Mouse (Mus musculus) erythroblast, embryonic 14.5 days (primary cell): Measurements from ENCODE around the gene Adamts16. TPM values are rescaled to one million over a fixed set of nuclear protein-coding genes. Genes with fewer than 3 reads are reported as not detected.

ENCODE experiments used
- H3K27me3 ChIP-seq: 2 replicates; pipeline ENCODE4 v1.6.1; 2012; ENCODE audit warnings: inconsistent platforms; ENCODE audit not compliant: control insufficient read depth
- H3K36me3 ChIP-seq: 2 replicates; pipeline ENCODE4 v1.6.1; 2012; ENCODE audit warnings: mild to moderate bottlenecking, inconsistent platforms; ENCODE audit not compliant: control insufficient read depth
- H3K4me1 ChIP-seq: 2 replicates; pipeline ENCODE4 v1.6.1; 2012; ENCODE audit warnings: inconsistent platforms; ENCODE audit not compliant: control insufficient read depth
- H3K4me3 ChIP-seq: replicated peaks from 2 replicates; pipeline ENCODE3; 2012; ENCODE audit warnings: moderate library complexity, mild to moderate bottlenecking, inconsistent platforms
- H3K9me3 ChIP-seq: 2 replicates; pipeline ENCODE4 v1.6.1; 2012; ENCODE audit warnings: low read length, inconsistent platforms, mixed read lengths; ENCODE audit not compliant: control insufficient read depth
- GATA1 ChIP-seq: IDR thresholded peaks from 2 replicates; pipeline ENCODE4 v1.6.1; 2012; ENCODE audit warnings: low read length, inconsistent platforms, mixed read lengths
- TAL1 ChIP-seq: IDR thresholded peaks from 3 replicates; pipeline ENCODE4 v1.6.1; 2012; ENCODE audit warnings: low read length, inconsistent platforms, mixed read lengths
- polyA plus RNA-seq: library from polyadenylated mRNA; stranded (reverse); fragments of >175 nt; gene quantifications from 2 replicates; pipeline ENCODE4 v1.2.3, GENCODE M21; 2012

Gene Adamts16
- polyA plus RNA-seq, 1 experiment, result not detected

DNA sequence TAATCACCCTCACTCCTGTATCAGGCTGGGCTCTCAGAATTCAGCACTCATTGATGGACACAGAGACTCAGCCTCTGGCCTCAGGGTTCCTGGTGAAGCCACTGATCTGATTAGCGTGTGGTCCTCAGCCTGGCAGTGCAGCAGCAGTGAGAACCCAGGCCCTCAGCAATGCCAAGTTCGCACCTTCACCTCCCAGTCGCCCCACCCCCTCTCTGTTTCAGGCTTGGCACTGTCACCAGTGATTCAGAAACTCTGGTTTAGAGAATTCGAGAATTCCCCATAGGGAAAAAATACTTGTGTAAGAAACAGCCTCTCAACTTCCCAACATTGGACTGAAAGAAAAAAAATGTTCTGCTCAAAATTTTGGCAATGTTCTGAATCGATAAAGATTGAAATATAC, 108.8 kb downstream of the Adamts16 start:
- TF ChIP-seq GATA1, result no peak
- TF ChIP-seq TAL1, result no peak
- H3K4me1 ChIP-seq, result no peaks in the 10 kb centered on the region
- H3K4me3 ChIP-seq, result no peak overlapping the region
- no peaks in the 10 kb centered on the region for H3K36me3 ChIP-seq
- H3K27me3 ChIP-seq, result no peaks in the 10 kb centered on the region
- H3K9me3 ChIP-seq, result peaks cover 6% of the 10 kb centered on the region; the same call in 1 of the 2 replicates

DNA sequence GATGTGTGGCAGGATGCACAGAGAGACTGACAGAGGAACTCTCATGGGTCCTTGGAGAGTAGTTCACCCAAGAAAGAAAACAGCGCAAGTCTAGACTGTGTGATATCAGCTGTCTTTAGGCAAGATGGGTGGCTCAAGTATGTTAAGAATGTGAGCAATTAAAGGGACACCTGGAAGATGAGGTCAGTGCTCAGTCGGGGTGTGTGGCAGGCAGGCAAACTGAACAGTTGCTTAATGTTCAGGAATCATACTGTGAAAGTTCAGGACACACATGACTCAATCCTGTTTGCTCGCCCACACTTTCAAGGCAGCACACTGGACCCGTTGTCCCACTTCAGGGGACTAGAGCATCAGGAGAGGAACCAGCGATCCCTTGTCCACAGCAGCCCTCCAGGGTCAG, 110.3 kb downstream of the Adamts16 start:
- Histone ChIP-seq H3K4me3 (no peak overlapping the region), H3K4me1 (no peaks in the 10 kb centered on the region), H3K9me3 (peaks cover 6% of the 10 kb centered on the region; the same call in 1 of the 2 replicates), H3K27me3 (no peaks in the 10 kb centered on the region), H3K36me3 (no peaks in the 10 kb centered on the region)
- no peak for TF ChIP-seq TAL1
- no peak for TF ChIP-seq GATA1

DNA sequence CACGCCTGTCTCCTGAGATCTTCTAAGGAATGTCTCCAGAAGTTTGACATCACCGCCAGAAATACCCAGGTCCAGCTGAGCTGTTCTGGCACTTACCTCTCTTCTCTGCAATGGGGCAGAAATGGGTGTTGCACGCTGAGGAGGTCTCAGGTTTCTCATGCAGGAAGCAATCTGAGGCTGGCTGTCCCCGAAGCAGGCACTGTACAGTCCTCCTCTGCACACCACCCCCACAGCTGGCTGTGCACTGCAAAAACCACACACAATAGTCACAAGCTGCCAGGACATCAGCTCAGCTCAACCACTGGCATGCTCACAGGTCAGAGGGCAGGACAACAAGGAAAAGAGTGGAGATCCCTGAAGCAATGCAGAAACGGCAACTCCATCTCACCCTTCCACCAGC, 111.6 kb downstream of the Adamts16 start:
- TF ChIP-seq TAL1 (no peak), GATA1 (no peak)
- no peaks in the 10 kb centered on the region for H3K4me1 ChIP-seq
- H3K9me3 ChIP-seq, result peaks cover 6% of the 10 kb centered on the region; the same call in 1 of the 2 replicates
- H3K36me3 ChIP-seq, result no peaks in the 10 kb centered on the region
- H3K4me3 ChIP-seq, result no peak overlapping the region
- no peaks in the 10 kb centered on the region for H3K27me3 ChIP-seq

DNA sequence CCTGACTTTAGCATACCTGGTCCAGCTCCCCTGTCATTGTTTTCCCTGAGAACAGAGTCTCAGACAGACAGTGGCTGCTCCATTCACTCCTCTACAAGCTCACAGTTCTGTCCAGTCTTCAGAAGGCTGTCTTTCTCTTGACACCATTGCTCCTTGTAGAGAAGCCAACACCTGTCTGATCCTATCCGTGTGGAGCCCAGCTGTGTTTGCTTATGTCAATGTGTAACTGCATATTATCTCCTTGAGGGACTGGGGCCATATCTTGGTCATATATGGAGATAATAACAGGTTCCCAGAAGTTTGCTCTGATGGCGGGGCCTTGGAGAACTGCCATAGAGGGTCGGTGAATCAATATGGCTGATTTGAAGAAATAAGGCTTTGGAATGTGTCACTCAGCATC, 115.4 kb downstream of the Adamts16 start:
- Histone ChIP-seq H3K27me3 (no peaks in the 10 kb centered on the region), H3K36me3 (no peaks in the 10 kb centered on the region), H3K4me1 (no peaks in the 10 kb centered on the region; the same call in 1 of the 2 replicates), H3K4me3 (no peak overlapping the region), H3K9me3 (peaks cover 6% of the 10 kb centered on the region; the same call in 1 of the 2 replicates)
- TF ChIP-seq GATA1, result no peak
- no peak for TF ChIP-seq TAL1

DNA sequence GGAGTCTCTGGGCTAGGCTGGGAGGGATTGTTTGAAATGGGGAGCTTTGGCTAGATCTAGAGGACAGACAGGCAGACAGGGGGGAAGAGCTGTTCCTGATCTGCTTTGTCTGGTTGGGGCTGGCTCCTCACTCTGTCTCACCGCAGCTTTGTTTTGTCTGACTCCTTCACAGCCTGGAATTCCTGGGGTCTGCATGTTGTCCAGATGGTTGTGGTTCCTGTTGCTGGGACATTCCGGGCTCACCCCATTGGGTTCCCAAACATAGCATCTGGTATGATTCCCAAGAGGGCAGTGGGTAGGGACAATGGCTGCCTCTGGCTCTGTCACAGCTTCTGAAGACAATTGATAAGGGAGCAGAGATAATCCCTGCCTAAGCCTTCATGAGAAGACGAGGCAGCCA, 117.0 kb downstream of the Adamts16 start:
- no peaks in the 10 kb centered on the region for H3K27me3 ChIP-seq
- H3K36me3 ChIP-seq, result no peaks in the 10 kb centered on the region
- TF ChIP-seq GATA1 (no peak), TAL1 (no peak)

DNA sequence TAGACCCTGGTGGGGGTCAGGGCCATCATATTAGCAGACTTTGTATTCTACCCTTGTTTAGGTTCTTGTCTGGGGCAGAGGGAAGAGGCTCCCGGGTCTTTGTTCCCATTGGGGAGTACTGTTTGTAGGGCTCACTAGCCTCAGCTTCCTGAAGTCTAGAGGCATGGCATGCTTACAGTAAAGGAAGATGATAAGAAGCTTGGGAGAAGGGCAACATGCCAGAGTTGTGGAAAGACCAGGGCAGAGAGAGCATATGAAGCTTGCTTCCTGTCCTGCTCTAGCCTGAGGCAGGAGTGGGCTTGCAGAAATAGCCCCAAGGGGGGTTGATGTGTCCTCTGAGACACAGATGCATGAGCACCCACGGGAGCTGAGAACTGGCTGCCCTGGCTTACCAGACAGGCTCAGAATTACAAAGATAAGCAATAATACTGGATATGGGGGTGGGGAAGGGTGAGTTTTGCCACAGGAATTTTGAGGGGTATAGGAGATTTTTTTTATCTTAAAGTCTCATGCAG, 117.4 kb downstream of the Adamts16 start:
- no peaks in the 10 kb centered on the region for H3K27me3 ChIP-seq

More for the DNA sequence above, 117.0 kb downstream of the Adamts16 start:
- peaks cover 5% of the 10 kb centered on the region; the same call in 1 of the 2 replicates for H3K4me1 ChIP-seq
- H3K9me3 ChIP-seq, result peaks cover 4% of the 10 kb centered on the region; the same call in 1 of the 2 replicates
- no peak overlapping the region for H3K4me3 ChIP-seq

DNA sequence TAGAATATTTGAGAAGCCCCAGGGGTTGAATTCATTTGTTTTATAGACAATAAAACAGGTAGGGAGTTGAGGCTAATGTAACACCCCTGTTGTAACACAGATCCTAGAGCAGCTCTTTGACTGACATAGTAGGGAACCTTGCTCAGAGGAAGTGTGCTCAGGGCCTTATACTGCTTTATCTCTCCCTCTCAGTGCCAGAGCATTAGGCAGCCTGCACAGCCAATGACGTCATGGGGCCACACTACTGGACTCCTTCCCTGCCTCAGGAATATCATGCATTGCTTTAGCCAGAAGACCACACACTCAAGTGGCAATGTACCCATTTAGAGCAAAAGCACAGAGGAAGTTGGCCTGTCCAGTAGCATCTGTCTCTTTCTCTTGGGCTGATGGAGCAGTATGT, 121.6 kb downstream of the Adamts16 start:
- Histone ChIP-seq H3K27me3 (no peaks in the 10 kb centered on the region), H3K4me3 (no peak overlapping the region), H3K36me3 (no peaks in the 10 kb centered on the region), H3K9me3 (no peaks in the 10 kb centered on the region), H3K4me1 (peaks cover 5% of the 10 kb centered on the region; the same call in 1 of the 2 replicates)
- TF ChIP-seq TAL1, result no peak
- no peak for TF ChIP-seq GATA1

More for the DNA sequence above, 117.4 kb downstream of the Adamts16 start:
- peaks cover 4% of the 10 kb centered on the region; the same call in 1 of the 2 replicates for H3K9me3 ChIP-seq
- peaks cover 5% of the 10 kb centered on the region; the same call in 1 of the 2 replicates for H3K4me1 ChIP-seq
- H3K36me3 ChIP-seq, result no peaks in the 10 kb centered on the region
- H3K4me3 ChIP-seq, result no peak overlapping the region
- TF ChIP-seq GATA1 (no peak), TAL1 (no peak)

DNA sequence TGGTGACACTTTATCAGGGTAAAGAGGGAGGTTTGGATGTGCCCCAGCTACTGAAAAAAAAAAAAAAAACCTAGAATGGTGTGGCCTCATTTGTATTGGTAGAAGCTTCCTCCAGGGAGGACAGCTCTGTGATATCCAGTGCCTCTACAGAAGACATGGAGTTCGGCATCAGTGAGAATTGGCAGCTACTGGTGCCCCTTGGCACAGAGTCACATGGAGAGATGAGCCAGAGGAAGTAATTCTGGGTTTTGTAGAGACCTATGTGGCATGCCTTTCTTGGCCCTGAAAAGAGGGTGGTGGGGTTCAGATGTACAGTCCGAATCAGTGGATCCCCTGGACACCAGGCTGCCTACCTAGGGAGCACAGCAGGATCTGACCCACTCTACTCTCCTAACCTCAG, 122.8 kb downstream of the Adamts16 start:
- Histone ChIP-seq H3K27me3 (no peaks in the 10 kb centered on the region), H3K9me3 (no peaks in the 10 kb centered on the region), H3K4me3 (no peak overlapping the region), H3K4me1 (peaks cover 5% of the 10 kb centered on the region; the same call in 1 of the 2 replicates), H3K36me3 (no peaks in the 10 kb centered on the region)
- TF ChIP-seq GATA1 (no peak), TAL1 (no peak)

DNA sequence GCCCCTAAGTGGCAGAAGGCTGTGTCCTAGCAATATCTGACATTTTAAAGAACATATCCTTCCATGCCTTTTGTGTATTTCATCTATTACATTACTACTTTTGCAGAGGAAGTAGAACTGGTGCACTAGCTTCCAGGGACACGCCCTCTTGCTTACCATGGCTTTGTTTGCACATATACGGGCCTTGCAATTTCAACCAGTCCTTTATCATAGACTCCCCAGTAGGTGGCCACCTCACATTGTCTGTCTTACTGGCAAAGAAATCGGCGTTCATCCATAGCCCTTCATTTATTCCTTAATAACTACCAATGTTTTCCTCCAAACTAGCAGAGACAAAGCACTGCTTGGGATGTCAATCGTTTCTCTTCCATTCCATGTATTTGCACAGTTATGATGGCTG, 125.6 kb downstream of the Adamts16 start:
- Histone ChIP-seq H3K27me3 (no peaks in the 10 kb centered on the region), H3K4me3 (no peak overlapping the region), H3K4me1 (peaks cover 5% of the 10 kb centered on the region; the same call in 1 of the 2 replicates), H3K9me3 (no peaks in the 10 kb centered on the region), H3K36me3 (no peaks in the 10 kb centered on the region)
- TF ChIP-seq TAL1, result no peak
- no peak for TF ChIP-seq GATA1
